Mouse (Mus musculus) embryonic facial prominence, embryonic 10.5 days (tissue): ENCODE results near the gene Zfp184. TPM values are rescaled to one million over a fixed set of nuclear protein-coding genes. Genes with fewer than 3 reads are reported as not detected.

ENCODE experiments used
- DNase-seq: peaks from one replicate; pipeline ENCODE4 v3.0.0-alpha.2; 2017; ENCODE audit warnings: low spot score
- H3K27ac ChIP-seq: fragments of 300-500 bp; sonication (generic); replicated peaks from 2 replicates; pipeline ENCODE4 v1.5.1; 2016; ENCODE audit warnings: mild to moderate bottlenecking
- H3K27me3 ChIP-seq: fragments of 300-500 bp; sonication (generic); replicated peaks from 2 replicates; pipeline ENCODE4 v1.6.1; 2016; ENCODE audit warnings: low read depth, mild to moderate bottlenecking; ENCODE audit not compliant: poor library complexity, severe bottlenecking
- H3K36me3 ChIP-seq: fragments of 300-500 bp; sonication (generic); replicated peaks from 2 replicates; pipeline ENCODE4 v1.6.1; 2016; ENCODE audit warnings: mild to moderate bottlenecking, moderate library complexity
- H3K4me1 ChIP-seq: fragments of 300-500 bp; sonication (generic); 2 replicates; pipeline ENCODE4 v1.6.1; 2016
- H3K4me3 ChIP-seq: fragments of 300-500 bp; sonication (generic); 2 replicates; pipeline ENCODE4 v1.5.1; 2016; ENCODE audit warnings: mild to moderate bottlenecking, moderate library complexity
- H3K9me3 ChIP-seq: fragments of 300-500 bp; sonication (generic); 2 replicates; pipeline ENCODE4 v1.6.1; 2016; ENCODE audit warnings: mild to moderate bottlenecking
- WGBS: fragments of 180-500 bp; shearing (Covaris S2); methylation state at CpG from one replicate; pipeline ENCODE4 v1.1.7; 2016; 5-methylcytosine and 5-hydroxymethylcytosine counted together
- polyA plus RNA-seq: library from polyadenylated mRNA; unstranded; fragments of >200 nt; fragmentation: Nextera tagmentation; extraction: Ambion mirVana; gene quantifications from 2 replicates; pipeline ENCODE4 v1.2.1, GENCODE M21; 2016

Zfp184 gene
- polyA plus RNA-seq, 1 experiment from 2014 or later: 24.9 TPM

GRCm38 (mm10) chr13:21971641-21972040, 26.7 kb downstream of the Zfp184 start:
- 27% methylated on average over 3 of the region's 3 CpGs for WGBS
- Histone ChIP-seq H3K36me3 (no peaks in the 10 kb centered on the region), H3K9me3 (no peaks in the 10 kb centered on the region), H3K27ac (no peak overlapping the region), H3K27me3 (no peaks in the 10 kb centered on the region), H3K4me3 (no peak overlapping the region), H3K4me1 (no peaks in the 10 kb centered on the region)
- no peak for DNase-seq

- Histone ChIP-seq H3K4me3 (peak overlapping the region; percentile 70), H3K36me3 (no peaks in the 10 kb centered on the region), H3K4me1 (no peaks in the 10 kb centered on the region), H3K27me3 (peaks cover 14% of the 10 kb centered on the region), H3K9me3 (no peaks in the 10 kb centered on the region), H3K27ac (peak overlapping the region; percentile 94)
- DNase-seq: peak; percentile 92
- under 1% methylated on average over 23 of the region's 23 CpGs for WGBS
Observed at GRCm38 (mm10) chr13:21974221-21974725, 29.4 kb downstream of the Zfp184 start.

DNA sequence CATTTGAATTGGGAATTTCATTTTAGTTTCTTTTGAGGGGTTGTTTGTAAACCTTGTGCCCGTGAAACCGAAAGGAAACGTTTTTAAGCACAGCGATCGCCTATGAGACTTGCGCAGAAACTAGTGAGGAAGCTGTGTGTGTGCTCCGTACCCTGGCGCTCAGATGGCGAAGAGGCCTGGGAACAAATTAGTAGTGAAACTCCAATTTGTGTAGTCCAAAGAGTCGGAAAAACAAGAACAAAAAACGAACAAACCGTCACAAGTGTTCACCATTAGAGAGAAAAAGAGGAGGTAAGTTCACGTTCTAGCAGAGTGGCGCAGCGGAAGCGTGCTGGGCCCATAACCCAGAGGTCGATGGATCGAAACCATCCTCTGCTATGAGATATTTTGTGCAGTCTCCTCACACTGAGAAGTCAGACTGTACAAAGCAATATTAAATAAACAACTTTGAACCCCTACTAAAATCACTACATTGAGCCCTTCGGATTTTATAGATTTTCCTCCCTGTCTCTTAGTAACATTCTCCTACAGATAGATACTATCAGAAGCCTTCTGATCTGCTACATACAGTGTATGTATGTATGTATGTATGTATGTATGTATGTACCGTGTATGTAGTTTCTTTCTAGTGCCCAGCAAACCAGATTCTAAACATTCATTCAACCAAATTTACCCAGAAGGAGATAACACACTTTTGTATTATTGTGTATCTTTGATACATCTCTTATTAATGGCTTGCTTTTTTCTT, 30.0 kb downstream of the Zfp184 start:
- Histone ChIP-seq H3K27me3 (peaks cover 20% of the 10 kb centered on the region), H3K36me3 (no peaks in the 10 kb centered on the region), H3K4me3 (peak overlapping the region; percentile 70), H3K9me3 (no peaks in the 10 kb centered on the region), H3K27ac (peak overlapping the region; percentile 94), H3K4me1 (no peaks in the 10 kb centered on the region)
- DNase-seq: peak; percentile 77
- WGBS: 5% methylated on average over 20 of the region's 20 CpGs

DNA sequence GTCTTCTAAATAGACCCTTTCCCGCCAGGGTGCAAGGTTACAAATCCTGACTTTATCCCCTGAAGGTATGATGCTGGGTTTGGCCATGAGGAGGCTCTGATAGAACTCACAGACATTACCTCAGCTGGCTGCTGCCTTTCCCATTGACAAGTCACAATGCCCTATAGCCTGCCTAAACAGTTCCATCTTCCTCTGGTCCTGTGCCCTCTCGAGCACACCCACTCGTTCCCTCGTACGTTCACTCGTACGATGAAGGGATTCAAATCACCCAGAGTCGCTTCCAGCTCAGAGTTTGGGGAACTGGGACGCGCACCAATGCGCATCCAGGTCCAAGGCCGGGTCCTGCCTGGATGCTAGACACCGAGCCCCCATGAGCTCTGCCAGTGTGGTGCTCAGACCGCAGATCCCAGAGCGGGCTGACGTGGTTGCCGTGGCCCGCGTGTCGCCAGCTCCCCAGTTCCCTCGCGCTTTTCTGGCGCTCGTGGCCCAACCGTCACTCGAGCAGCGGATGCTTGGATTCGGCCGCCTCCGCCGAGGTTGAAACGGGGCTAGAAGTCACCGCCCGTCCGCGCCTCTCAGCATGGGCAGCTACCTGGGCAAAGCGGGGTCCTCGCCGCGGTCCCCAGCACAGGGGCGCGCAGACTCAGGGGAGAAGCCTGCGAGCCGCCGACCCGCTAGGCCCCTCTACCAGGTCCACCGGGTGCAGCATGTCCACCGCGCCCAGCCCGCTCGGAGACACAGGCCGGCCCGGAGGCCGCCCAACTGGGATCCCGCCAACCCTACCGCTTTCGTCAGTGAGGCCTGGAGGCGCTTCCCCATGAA, 36.3 kb downstream of the Zfp184 start, which contains the start of gene Pom121l2:
Pom121l2 (plus strand) TSS at position 214 of the 822 bp plus-strand sequence.
- peaks cover 83% of the 10 kb centered on the region for H3K27me3 ChIP-seq
- H3K36me3 ChIP-seq: no peaks in the 10 kb centered on the region
- WGBS: under 1% methylated on average over 58 of the region's 58 CpGs
- peak within 1 kb of the TSS; percentile 82 for H3K27ac ChIP-seq
- no peaks in the 10 kb centered on the region for H3K9me3 ChIP-seq
- peaks cover 15% of the 10 kb centered on the region for H3K4me1 ChIP-seq
- peak; percentile 69 for DNase-seq
- peak within 1 kb of the TSS; percentile 75 for H3K4me3 ChIP-seq

GRCm38 (mm10) chr13:21981803-21982193, 36.9 kb downstream of the Zfp184 start:
- Histone ChIP-seq H3K27me3 (peaks cover 89% of the 10 kb centered on the region), H3K27ac (peak overlapping the region; percentile 82), H3K4me1 (peaks cover 15% of the 10 kb centered on the region), H3K9me3 (no peaks in the 10 kb centered on the region), H3K36me3 (no peaks in the 10 kb centered on the region), H3K4me3 (peak overlapping the region; percentile 75)
- 2% methylated on average over 17 of the region's 17 CpGs for WGBS
- DNase-seq: no peak

GRCm38 (mm10) chr13:21984486-21984885, 39.6 kb downstream of the Zfp184 start:
- Histone ChIP-seq H3K4me1 (peaks cover 15% of the 10 kb centered on the region), H3K9me3 (no peaks in the 10 kb centered on the region), H3K27ac (no peak overlapping the region), H3K4me3 (no peak overlapping the region), H3K36me3 (no peaks in the 10 kb centered on the region), H3K27me3 (peaks cover 82% of the 10 kb centered on the region)
- no peak for DNase-seq
- 84% methylated on average over 2 of the region's 2 CpGs for WGBS

DNA sequence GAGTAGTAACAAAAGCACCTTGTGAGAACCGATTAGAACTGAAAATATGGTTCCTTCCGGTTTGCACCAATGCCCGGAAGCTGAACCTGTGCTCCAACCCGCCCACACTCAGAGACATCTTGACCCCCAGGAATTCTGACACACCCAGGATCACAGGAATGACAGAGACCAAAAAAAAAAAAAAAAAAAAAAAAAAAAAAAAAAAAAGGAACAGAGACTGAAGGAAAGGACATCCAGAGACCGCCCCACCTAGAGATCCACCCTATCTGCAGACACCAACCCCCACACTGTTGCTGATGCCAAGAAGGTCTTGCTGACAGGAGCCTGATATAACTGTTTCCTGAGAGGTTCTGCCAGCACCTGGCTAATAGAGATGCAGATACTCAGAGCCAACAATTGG, 47.7 kb downstream of the Zfp184 start:
- H3K4me3 ChIP-seq: no peak overlapping the region
- no peak for DNase-seq
- H3K9me3 ChIP-seq: 0 out of 2 replicates have a peak, but pooled peaks cover 3% of the 10 kb centered on the region
- peaks cover 31% of the 10 kb centered on the region for H3K4me1 ChIP-seq
- no peak overlapping the region for H3K27ac ChIP-seq
- no peaks in the 10 kb centered on the region for H3K36me3 ChIP-seq
- 80% methylated on average over 5 of the region's 5 CpGs for WGBS
- peaks cover 30% of the 10 kb centered on the region for H3K27me3 ChIP-seq

GRCm38 (mm10) chr13:21993957-21994738, 49.3 kb downstream of the Zfp184 start:
- H3K4me1 ChIP-seq: peaks cover 35% of the 10 kb centered on the region
- H3K27ac ChIP-seq: no peak overlapping the region
- WGBS: under 1% methylated on average over 22 of the region's 22 CpGs
- H3K27me3 ChIP-seq: peaks cover 44% of the 10 kb centered on the region
- H3K4me3 ChIP-seq: peak overlapping the region; percentile 59
- 0 out of 2 replicates have a peak, but pooled peaks cover 3% of the 10 kb centered on the region for H3K9me3 ChIP-seq
- H3K36me3 ChIP-seq: no peaks in the 10 kb centered on the region
- peak; percentile 79 for DNase-seq

DNA sequence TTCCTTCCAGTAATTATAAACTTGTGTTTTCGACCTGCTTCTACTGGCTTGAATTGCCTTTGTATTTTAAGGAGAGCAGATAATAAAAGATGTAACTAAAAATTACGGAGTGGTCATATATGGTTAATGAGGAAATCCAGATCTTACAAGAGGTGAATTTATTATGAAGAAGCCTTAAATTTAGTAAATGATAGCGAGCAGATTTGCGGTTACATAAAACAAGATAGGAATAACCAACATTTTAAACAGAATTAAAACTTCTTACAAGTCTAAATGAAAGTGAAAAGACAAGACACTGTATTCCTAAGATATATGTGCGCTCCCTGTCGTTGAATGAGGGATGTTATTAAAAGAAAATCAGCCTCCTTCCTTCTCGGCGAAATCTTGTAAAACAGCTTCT, 50.0 kb downstream of the Zfp184 start:
- DNase-seq: no peak
- Histone ChIP-seq H3K9me3 (0 out of 2 replicates have a peak, but pooled peaks cover 3% of the 10 kb centered on the region), H3K27ac (no peak overlapping the region), H3K4me1 (peaks cover 35% of the 10 kb centered on the region), H3K27me3 (peaks cover 52% of the 10 kb centered on the region), H3K4me3 (peak overlapping the region; percentile 59), H3K36me3 (no peaks in the 10 kb centered on the region)
- WGBS: 3% methylated on average over 8 of the region's 8 CpGs

- 0 out of 2 replicates have a peak, but pooled peaks cover 3% of the 10 kb centered on the region for H3K9me3 ChIP-seq
- under 1% methylated on average over 21 of the region's 21 CpGs for WGBS
Observed at GRCm38 (mm10) chr13:21995331-21995914, 50.5 kb downstream of the Zfp184 start.

GRCm38 (mm10) chr13:21996101-21996839, 51.4 kb downstream of the Zfp184 start:
- Histone ChIP-seq H3K27me3 (peaks cover 61% of the 10 kb centered on the region), H3K36me3 (no peaks in the 10 kb centered on the region), H3K4me1 (peaks cover 35% of the 10 kb centered on the region), H3K27ac (no peak overlapping the region), H3K4me3 (peak overlapping the region; percentile 59), H3K9me3 (0 out of 2 replicates have a peak, but pooled peaks cover under 1% of the 10 kb centered on the region)
- DNase-seq: peak; percentile 81
- WGBS: 3% methylated on average over 12 of the region's 12 CpGs

More at GRCm38 (mm10) chr13:21995331-21995914, 50.5 kb downstream of the Zfp184 start:
- peak; percentile 71 for DNase-seq
- peak overlapping the region; percentile 59 for H3K4me3 ChIP-seq
- H3K4me1 ChIP-seq: peaks cover 35% of the 10 kb centered on the region
- no peaks in the 10 kb centered on the region for H3K36me3 ChIP-seq
- H3K27me3 ChIP-seq: peaks cover 57% of the 10 kb centered on the region
- no peak overlapping the region for H3K27ac ChIP-seq
